Mouse (Mus musculus) brain, embryonic 14.5 days (tissue): Measurements from ENCODE around the gene Dnhd1.
A peak's percentile ranks its signal among the peaks of the same experiment; 100 is the strongest.

Experiments
- CTCF ChIP-seq: fragments of 200-500 bp; IDR thresholded peaks from 2 replicates; pipeline ENCODE4 v1.5.1; 2012; ENCODE audit warnings: inconsistent platforms, mild to moderate bottlenecking, moderate library complexity, borderline replicate concordance; ENCODE audit not compliant: insufficient read depth, insufficient read length; ENCODE audit errors: extremely low read depth
- POLR2A ChIP-seq: fragments of 200-500 bp; IDR thresholded peaks from 2 replicates; pipeline ENCODE4 v1.6.1; 2012; ENCODE audit warnings: mild to moderate bottlenecking, inconsistent platforms, borderline replicate concordance; ENCODE audit not compliant: poor library complexity, insufficient read depth, insufficient read length, severe bottlenecking; ENCODE audit errors: extremely low read depth

- TF ChIP-seq CTCF (peak; percentile 75), POLR2A (no peak)
These were observed 47.6 kb upstream of the Dnhd1 start for GRCm38 (mm10) chr7:105602860-105603623.
